Mouse (Mus musculus): ENCODE results near the gene Fam189a2.

Fam189a2 gene

DNA sequence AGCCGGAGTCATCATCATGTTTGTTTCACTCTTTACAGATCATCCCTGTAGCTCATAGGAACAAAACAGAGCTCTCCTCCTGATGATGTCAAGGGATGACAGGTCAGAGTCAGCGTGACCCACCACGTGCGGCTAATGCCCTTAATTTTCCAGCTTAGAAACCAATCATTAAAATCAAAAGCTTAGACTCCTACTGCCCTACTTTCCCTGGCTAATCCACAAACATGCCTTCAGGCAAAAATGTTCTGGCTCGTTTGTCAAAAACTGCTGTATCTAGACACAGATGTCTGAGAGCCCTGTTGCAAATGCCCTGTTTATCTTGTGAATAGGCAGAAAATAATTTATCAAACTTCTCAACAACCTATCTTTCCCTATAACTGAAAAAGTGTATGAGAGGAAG is 4.9 kb downstream of the Fam189a2 start:
- in situ Hi-C loops (cut with MboI; ENCODE audit: low sequenced_read_pairs), result no loop called here

DNA sequence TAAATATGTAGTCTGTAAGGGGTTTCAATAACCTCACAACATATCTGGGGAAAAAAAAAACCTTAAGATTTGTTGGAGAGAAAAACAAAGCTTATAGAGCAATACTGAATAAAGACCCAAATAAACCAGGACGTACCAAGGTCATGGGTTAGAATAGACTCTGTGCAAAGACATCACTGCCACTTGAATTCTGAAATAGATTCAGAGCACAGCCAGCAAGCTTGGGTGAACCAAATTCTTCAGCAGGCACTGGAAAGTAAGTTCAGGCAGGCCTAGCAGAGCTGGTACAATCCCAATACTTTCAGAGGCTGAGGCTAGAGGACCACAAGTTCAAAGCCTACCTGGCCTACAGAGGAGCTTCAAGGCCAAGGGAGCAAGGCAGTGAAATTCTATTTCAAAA is 6.2 kb downstream of the Fam189a2 start:
- in situ Hi-C loops (cut with MboI; ENCODE audit: low sequenced_read_pairs), result no loop called here

DNA sequence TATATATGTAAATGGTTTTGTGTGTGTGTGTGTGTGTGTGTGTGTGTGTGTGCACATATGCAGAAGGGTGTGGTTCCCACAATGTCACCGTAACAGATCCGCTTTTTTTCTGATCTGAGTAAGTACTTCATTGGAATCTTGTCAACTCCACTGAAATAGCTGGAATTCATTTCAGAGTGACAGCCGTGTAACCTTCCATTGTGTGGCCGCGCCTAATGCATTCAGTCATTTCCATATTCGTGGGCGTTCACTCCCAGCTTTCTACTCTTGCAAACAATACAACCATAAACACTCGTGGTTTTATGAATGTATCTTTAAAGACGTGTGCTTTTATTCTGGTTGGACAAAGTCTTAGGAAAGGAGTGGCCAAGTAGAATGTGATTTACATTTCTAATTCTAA is 6.7 kb downstream of the Fam189a2 start:
- in situ Hi-C loops (cut with MboI; ENCODE audit: low sequenced_read_pairs), result no loop called here

DNA sequence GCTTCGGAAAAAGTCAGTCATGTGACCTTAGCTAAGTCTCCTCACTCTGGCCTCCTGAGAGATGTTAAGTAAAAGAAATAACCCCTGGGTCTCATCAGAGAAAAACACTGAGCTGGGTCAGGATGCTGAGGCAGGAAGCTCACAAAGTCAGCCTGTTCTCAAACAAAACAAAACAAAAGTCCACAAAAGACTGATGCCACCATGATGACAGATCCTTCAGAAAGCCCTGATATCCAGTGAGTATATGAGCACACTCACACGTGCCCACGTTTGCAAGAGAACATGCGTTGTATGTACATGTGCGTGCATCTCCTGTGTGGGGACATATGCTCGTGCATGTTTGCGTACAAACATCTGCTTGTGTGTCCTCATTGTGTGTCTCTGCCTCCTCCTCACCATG is 7.5 kb downstream of the Fam189a2 start:
- in situ Hi-C loops (cut with MboI; ENCODE audit: low sequenced_read_pairs), result no loop called here

DNA sequence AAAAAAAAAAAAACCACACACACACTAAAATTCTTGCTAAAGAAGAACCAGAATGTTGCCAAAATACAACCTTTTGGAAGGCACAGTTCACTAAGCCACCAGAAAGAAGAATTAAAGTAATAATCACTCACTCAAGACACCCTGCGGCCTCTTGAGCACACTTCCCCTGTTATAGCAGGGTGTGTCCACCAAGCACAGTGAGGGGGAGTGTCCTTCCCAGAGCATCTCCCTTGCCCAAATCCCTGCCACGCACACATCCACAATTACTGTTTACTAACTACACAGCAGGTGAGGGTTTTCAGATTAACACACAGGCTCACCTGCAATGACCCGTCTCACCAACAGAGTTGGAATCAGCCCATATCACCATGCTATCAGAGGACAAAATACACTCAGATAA is 8.0 kb downstream of the Fam189a2 start:
- in situ Hi-C loops (cut with MboI; ENCODE audit: low sequenced_read_pairs), result no loop called here

DNA sequence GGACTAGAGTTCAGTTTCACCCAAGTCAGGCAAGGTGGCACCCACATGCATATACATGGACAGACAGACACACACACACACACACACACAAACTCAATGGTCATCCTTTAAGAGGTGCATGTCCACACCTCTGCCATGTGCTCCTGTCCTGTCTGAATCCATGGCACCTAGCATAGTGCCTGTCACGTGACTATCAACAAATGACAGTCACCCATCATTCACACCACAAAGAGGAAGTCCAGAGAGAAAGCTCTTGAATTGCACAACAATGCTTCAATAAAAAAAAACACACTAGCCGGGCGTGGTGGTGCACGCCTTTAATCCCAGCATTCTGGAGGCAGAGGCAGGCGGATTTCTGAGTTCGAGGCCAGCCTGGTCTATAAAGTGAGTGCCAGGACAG is 8.5 kb downstream of the Fam189a2 start:
- in situ Hi-C loops (cut with MboI; ENCODE audit: low sequenced_read_pairs), result no loop called here

DNA sequence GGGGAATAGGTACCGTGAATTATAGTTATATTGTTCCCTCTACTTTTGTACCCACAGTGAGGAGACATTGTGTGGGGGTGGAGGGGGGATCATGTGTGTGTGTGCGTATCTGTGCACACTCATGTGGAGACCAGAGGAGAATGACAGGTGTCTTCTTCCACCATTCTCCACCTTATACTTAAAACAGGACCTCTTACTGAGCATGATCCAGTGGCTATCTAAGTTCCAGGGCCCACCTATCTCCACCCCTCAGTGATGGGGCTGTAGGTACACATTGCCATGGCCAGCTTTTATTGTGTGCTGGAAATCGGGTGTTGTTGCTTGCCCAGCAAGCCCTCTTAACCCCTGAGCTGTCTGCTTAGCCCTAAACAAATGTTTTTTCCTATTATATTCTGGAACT is 10.1 kb downstream of the Fam189a2 start:
- in situ Hi-C loops (cut with MboI; ENCODE audit: low sequenced_read_pairs), result no loop called here

DNA sequence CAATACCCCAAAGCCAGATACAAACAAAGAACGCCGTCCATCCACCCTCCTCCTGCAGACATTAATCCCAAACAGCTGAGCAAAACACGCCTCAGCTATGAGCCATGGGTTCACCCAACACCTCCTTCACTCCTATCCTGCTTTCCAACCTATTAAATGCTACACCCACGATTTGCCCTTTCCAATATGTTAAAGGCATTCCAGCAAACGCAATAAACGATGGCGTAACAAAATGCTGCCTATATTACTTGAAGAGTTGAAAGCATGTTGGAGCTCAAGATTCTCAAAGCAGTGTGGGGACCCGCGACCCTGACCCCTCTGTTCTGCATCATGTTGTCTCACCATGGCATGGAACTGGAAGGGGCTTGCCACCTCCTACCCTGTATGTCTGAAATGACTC is 11.2 kb downstream of the Fam189a2 start:
- in situ Hi-C loops (cut with MboI; ENCODE audit: low sequenced_read_pairs), result no loop called here

DNA sequence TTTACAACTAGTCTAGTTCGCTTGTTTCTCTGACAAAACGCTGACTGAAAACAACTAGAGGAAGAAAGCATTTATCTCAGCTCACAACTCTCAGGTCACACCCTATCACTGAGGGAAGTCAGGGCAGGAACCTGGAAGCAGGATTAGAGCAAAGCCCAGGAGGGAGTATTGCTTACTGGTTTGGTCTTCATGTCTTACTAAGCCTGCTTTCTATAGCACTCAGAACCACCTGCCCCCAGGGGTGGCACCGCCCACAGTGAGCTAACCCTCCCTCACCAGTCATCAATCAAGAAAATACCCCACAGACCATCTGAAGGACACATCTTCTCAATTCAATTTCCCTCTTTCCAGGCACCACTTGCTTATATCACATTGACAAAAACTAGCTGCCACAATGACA is 12.4 kb downstream of the Fam189a2 start:
- in situ Hi-C loops (cut with MboI; ENCODE audit: low sequenced_read_pairs), result no loop called here

DNA sequence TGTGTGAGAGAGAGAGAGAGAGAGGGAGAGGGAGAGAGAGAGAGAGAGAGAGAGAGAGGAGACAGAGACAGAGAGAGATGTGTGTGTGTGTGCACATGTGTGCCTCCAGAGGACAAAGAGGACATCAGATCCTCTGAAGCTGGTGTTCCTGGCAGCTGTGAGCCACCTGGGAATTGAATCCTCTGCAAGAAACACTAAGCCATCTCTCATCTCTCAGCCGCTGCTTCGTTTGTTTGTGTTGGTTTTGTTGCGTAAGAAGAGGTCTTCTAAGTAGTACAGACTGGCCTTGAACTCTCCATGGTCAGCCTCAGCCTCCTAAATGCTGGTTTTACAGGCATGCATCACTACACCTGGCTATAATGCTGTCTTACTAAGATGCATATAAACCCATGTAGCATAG is 12.9 kb downstream of the Fam189a2 start:
- in situ Hi-C loops (cut with MboI; ENCODE audit: low sequenced_read_pairs), result no loop called here

DNA sequence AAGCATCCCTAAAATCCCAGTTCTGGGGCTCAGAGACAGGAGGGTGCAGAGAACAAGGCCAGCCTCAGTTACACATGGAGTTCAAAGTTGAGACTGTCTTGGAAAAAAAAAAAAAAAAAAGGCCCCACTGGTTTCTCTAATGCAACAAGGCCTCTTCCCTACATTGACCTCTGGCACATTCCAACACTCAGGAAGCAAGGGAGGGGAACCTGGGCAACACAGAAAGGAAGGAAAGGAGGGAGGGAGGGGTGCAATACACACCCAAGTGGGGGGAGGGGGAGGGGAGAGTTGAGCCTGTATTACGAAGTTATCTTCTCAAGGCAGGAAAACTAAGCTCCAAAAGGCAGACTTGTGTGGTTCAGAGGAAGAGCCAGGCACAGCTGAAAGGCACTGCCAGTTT is 13.4 kb downstream of the Fam189a2 start:
- in situ Hi-C loops (cut with MboI; ENCODE audit: low sequenced_read_pairs), result no loop called here

DNA sequence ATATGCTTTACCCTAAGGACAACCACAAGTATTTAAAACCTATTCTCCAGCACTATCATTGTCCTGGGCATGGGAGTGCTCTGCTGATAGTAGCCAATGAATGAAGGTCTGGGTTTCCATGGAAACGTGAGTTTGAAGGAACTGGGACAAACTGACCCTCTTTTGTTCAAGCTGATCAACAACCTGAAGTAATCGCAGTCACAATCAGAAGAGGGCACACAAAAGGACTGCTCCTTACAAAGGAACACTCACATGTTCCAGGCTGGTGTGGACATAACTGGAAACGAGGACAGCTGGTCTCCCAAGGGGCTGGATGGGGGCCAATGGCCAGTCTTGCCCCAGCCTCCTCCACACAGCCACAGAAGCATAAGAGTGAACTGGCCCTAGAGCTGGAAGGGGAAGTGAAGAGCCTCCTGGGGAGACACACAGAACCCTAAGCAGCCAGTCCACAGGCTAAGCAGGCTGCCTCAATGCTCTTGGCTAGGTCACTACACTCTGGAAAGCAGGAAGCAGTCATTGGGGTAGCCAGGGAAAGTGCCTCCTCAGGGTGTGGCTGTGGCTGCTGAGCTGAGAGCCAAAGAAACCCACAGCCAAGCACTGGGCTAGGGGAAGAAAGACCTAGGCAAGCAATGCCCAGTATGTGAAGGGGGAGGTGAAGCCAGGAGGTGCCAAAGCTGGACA is 14.0 kb downstream of the Fam189a2 start:
- in situ Hi-C loops (cut with MboI; ENCODE audit: low sequenced_read_pairs), result no loop called here

DNA sequence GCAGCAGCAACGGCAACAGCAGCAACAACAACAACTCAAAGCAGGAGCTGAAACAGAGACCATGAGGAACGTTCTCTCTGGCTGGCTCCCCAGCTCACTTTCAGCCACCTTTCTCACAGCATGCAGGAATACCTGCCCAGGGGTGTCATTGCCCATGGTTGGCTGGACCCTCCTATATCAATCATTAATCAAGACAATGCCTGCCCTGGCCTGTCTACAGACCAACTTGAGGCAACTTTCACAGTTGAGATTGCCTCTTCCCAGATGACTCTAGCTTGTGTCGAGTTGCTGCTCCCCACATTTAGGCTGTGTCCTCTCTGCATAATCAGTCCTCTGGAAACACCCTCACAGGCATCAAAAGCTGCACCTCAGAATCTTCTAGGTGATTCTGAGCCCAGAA is 17.6 kb downstream of the Fam189a2 start:
- in situ Hi-C loops (cut with MboI; ENCODE audit: low sequenced_read_pairs), result no loop called here

DNA sequence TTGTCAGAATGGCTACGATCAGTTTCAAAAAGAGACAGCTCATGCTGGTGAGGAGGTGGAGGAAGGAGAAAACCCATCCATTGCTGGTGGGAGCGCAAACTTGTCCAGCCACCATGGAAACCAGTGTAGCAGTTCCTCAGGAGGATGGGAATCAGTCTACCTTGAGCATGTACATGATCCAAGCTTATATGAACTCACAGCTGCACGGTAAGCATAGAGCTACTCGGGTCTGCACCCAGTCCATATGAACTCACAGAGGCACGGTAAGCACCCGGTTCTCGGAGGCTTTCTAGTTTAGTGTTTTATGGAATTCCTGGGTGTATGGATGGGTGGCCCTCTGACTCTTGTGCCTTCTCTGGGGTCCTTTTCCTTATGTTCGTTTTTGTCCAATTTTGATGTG is 18.3 kb downstream of the Fam189a2 start:
- in situ Hi-C loops (cut with MboI; ENCODE audit: low sequenced_read_pairs), result no loop called here

DNA sequence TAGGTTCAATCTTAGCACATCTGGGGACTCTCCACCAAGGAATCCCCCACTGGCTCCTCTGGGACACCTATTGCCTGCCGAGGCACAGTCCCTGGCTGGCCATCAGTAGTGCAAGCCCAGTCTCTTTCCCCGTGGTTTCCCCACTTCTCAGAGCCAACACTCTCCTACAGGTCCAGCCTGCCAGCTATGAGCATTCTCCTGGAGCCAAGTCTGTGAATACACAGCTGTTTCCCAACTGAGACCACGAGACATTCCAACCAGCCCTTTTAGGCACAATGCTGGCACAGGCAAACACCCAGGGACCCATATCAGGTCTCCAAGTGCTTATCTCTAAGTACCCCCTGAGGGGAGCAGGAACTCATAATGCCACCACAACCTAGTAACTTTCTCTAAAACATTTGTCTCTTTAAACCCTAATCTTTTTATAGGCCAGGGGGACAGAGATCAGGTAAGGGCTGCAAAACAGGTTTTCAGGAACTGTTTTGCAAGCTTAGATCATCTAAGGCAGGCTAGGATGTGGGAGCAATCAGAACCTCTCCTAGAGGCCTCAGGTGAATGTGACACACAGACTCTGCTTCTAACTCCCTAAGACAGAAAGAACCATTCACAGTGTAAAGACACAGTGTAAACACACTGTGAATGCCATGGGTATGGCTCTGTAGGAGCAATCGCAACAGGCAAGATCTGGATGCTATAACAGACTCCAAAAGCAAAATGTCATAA is 23.0 kb downstream of the Fam189a2 start:
- in situ Hi-C loops (cut with MboI; ENCODE audit: low sequenced_read_pairs), result no loop called here

DNA sequence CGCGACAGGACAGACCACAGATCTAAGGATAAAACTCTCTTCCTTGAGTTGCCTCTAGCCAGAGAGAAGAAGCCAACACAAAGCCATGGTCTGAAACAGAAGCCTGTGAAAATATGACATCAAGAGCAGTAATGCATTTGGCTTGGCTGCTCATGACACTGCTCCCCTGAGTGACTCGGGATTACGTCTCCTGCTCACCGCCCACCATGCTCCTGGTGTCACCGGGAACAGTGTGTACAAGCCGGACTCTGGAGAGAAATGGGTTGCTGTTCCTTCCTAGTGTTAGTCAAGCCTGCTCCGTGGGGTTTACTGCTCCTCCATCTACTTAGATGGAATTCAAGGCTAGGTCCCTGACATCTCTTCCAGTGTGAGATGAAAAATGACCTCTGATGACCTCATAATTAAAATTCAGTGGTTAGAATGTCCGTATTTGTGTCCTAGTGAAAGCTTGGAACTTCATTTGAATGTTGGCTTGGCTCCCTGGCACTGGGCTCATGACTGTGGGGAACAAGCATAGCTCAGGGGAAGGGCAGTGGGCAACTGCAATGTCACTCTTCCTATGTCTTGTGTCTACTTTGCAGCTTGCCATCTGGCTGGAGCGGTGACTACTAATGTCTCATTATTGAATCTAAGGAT is 23.7 kb downstream of the Fam189a2 start:
- in situ Hi-C loops (cut with MboI; ENCODE audit: low sequenced_read_pairs), result no loop called here

DNA sequence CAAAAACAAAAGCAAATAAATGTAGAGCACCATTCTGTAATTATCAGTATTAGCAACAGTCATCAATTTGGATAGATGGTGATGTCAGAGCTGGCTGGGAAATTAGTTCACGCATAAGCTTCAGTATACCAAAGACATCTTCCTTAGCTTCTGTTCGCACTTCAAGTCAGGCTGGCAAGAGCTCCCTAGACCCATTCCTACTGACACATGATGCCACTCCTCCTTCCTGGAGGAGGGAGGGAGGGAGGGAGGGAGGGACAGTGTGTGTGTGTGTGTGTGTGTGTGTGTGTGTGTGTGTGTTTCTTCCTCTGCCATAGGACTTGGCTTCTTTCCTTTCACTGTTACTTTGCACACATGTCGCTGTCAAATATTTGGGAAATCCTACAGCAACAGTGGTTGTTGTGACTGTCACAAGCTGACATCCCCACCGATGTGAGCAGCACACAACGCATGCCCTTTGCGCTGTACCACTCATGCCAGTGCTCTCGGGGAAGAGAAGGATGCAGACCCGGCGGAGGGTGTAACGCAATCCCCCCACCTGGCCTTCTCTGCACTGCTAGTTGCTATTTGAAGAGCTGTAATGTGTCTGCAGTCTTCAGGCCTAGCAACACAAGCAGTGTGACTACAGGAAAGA is 34.9 kb downstream of the Fam189a2 start:
- in situ Hi-C loops (cut with MboI; ENCODE audit: low sequenced_read_pairs), result no loop called here

DNA sequence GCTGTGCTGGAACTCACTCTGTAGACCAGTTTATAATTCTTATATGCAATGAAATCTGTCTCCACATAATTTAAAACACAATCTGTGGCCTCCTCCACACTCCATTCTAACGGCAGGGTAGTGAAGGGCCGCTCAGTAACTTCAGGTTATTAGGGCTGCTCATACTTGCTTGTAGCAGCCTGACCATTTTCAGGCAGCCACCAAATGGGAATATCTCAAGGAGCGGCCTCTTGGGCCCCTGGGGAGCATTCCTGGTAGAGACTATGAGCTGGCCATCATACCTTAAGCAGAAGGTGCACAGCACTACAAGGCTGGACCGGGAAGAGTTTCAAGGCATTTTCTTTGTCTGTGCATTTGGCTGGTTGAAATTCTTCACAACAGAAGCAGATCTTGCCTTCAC is 42.7 kb downstream of the Fam189a2 start:
- in situ Hi-C loops (cut with MboI; ENCODE audit: low sequenced_read_pairs), result no loop called here

DNA sequence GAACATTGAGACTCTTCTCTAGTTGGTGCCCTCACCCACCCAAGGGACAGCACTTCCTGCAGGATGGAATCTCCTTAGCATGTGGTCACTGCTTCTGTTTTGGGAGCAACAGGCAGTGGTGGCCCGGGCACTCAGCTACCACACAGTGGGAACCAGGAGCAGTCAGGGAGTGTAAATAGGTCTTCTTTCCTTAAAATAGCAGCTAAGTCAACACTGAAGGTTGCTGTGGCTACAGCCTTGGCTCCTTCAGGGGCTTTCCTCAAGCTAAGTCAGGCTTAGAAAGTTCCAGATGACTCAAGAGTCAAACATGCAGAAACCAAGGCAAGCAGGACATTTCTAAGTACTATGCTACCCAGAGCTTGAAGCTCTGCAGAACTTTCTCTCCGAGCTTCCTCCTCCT is 43.5 kb downstream of the Fam189a2 start:
- in situ Hi-C loops (cut with MboI; ENCODE audit: low sequenced_read_pairs), result no loop called here

DNA sequence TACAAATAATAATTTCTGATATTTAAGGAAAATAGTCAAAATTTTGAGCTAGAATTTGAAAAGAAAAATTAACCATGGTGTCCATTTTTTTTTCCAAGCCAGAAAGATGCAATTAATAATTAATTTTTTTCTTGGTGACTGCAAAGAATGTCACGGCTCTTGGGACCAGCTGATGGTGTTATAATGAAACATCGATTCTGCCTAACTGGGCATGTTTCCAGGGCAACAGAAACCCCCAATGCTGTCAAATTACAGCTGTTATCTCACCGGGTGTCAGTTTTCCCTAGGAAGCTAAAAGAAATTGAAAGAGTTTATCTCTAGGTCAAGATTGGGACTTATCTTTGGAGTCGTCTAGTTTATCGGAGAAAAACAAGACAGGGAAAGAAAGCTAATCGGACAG is 46.6 kb downstream of the Fam189a2 start:
- in situ Hi-C loops (cut with MboI; ENCODE audit: low sequenced_read_pairs), result no loop called here

DNA sequence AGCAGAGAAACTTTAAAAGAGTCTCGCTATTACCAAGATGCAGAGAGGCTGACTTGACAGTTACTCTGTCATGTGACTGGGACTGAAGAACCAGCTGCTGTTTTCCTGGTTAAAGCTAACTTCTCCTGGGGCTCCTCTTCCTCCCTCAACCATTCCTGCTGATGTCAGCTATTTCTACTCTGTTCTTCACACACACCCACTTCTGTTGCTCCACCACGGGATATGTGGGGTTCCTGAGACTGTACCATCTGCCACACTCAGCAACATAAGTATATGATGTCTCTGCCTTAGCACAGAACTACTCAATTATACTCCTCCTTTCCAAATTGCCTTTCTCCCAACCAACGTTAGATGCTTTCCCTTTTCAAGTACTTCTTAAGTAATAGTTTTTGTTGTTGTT is 50.2 kb downstream of the Fam189a2 start:
- in situ Hi-C loops (cut with MboI; ENCODE audit: low sequenced_read_pairs), result no loop called here

DNA sequence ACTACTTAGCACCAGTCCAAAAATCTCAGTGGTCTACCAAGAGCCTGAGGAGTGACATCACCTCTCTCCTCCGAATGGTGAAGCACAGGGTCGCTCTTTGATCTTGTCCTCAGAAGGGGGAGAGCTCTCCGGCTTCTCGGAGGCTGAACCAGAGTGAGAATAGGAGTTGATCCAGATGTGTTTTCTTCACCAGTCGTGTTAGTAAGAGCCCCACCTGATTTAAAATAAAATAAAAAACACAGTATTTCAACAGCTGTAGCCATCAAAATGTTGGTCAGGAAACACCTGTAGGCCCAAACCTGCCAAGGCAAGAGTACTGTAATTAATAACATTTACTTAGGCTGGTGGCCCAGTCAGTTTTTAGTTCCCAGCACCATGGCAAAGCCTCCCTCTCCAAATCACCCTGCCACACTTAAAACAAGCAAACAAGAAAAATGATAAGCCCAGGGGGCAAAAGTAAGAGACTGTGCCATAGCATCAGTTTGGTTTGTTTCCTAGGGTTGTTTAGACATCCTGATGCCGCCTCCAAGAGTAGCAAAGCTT is 52.8 kb downstream of the Fam189a2 start:
- in situ Hi-C loops (cut with MboI; ENCODE audit: low sequenced_read_pairs), result no loop called here
